Mouse (Mus musculus) bone marrow macrophage, adult 2 months (primary cell): ENCODE measurements at regions not wholly inside any gene's neighbourhood (a gene's known extent, or its start where the extent isn't known, plus 50 kb on each side); places are given as distances from the start of the nearest gene placed in this dataset.

Experiments
- CTCF ChIP-seq: IDR thresholded peaks from 2 replicates; pipeline ENCODE4 v1.5.1; 2012; ENCODE audit warnings: low read depth, mild to moderate bottlenecking, low read length, moderate library complexity
- POLR2A ChIP-seq: IDR thresholded peaks from 2 replicates; pipeline ENCODE4 v1.6.1; 2012; ENCODE audit warnings: mild to moderate bottlenecking, low read depth, low read length, borderline replicate concordance

GRCm38 (mm10) chr6:98575227-98575626 lies 232.7 kb upstream of the Gm765 start:
- TF ChIP-seq CTCF (no peak), POLR2A (no peak)
